Mouse (Mus musculus) neural tube, embryonic 13.5 days (tissue): ENCODE data around the gene Ryr1. TPM values are rescaled to one million over a fixed set of nuclear protein-coding genes. Genes with fewer than 3 reads are reported as not detected.
"Not testable (repeated sequence)": the region's sequence is repeated elsewhere in the genome, so short reads cannot be mapped to it uniquely, and the experiment has no call there.

Source experiments
- ATAC-seq: fragments of 200-750 bp; cut with Nextera tagmentation; 2 replicates; pipeline ENCODE4 v1.8.0; 2017; ENCODE audit warnings: low read depth, mild to moderate bottlenecking, moderate TSS enrichment, moderate library complexity
- H3K27ac ChIP-seq: fragments of 300-500 bp; sonication (generic); replicated peaks from 2 replicates; pipeline ENCODE4 v1.5.1; 2015; ENCODE audit warnings: moderate library complexity, mild to moderate bottlenecking, inconsistent platforms
- H3K27me3 ChIP-seq: fragments of 300-500 bp; sonication (generic); 2 replicates; pipeline ENCODE4 v1.6.1; 2015; ENCODE audit warnings: mild to moderate bottlenecking, inconsistent platforms
- H3K36me3 ChIP-seq: fragments of 300-500 bp; sonication (generic); 2 replicates; pipeline ENCODE4 v1.6.1; 2015; ENCODE audit warnings: mild to moderate bottlenecking, inconsistent platforms
- H3K4me1 ChIP-seq: fragments of 300-500 bp; sonication (generic); replicated peaks from 2 replicates; pipeline ENCODE4 v1.6.1; 2015; ENCODE audit warnings: inconsistent platforms
- H3K4me2 ChIP-seq: fragments of 300-500 bp; sonication (generic); 2 replicates; pipeline ENCODE4 v1.6.1; 2015; ENCODE audit warnings: inconsistent platforms, mild to moderate bottlenecking, moderate library complexity
- H3K4me3 ChIP-seq: fragments of 300-500 bp; sonication (generic); 2 replicates; pipeline ENCODE4 v1.5.1; 2015; ENCODE audit warnings: mild to moderate bottlenecking, inconsistent platforms
- H3K9ac ChIP-seq: fragments of 300-500 bp; sonication (generic); 2 replicates; pipeline ENCODE4 v1.6.1; 2015; ENCODE audit warnings: moderate library complexity, mild to moderate bottlenecking, inconsistent platforms
- H3K9me3 ChIP-seq: fragments of 300-500 bp; sonication (generic); 2 replicates; pipeline ENCODE4 v1.6.1; 2016; ENCODE audit warnings: inconsistent platforms
- WGBS: fragments of 180-500 bp; shearing (Covaris S2); methylation state at CpG from one replicate; pipeline ENCODE4 v1.1.7; 2015; 5-methylcytosine and 5-hydroxymethylcytosine counted together
- polyA plus RNA-seq: library from polyadenylated mRNA; unstranded; fragments of >200 nt; fragmentation: Nextera tagmentation; extraction: Ambion mirVana; gene quantifications from 2 replicates; pipeline ENCODE4 v1.2.1, GENCODE M21; 2015

The Ryr1 gene
- polyA plus RNA-seq, 1 experiment from 2014 or later: 6.3 TPM

GRCm38 (mm10) chr7:29162294-29162693, 37.3 kb upstream of the Ryr1 start:
- Histone ChIP-seq H3K4me3 (no peak overlapping the region), H3K9ac (no peak overlapping the region), H3K4me1 (no peaks in the 10 kb centered on the region), H3K27me3 (peaks cover 28% of the 10 kb centered on the region), H3K9me3 (no peaks in the 10 kb centered on the region), H3K4me2 (no peak overlapping the region), H3K27ac (no peak overlapping the region), H3K36me3 (peaks cover 40% of the 10 kb centered on the region)
- no peak for ATAC-seq
- 85% methylated on average over 5 of the region's 5 CpGs for WGBS

- Histone ChIP-seq H3K4me1 (peaks cover 6% of the 10 kb centered on the region), H3K36me3 (peaks cover 36% of the 10 kb centered on the region), H3K4me2 (no peak overlapping the region), H3K9me3 (no peaks in the 10 kb centered on the region), H3K9ac (no peak overlapping the region), H3K27me3 (peaks cover 28% of the 10 kb centered on the region), H3K27ac (no peak overlapping the region), H3K4me3 (no peak overlapping the region)
- no peak for ATAC-seq
- under 1% methylated on average over 5 of the region's 5 CpGs for WGBS
Measured at GRCm38 (mm10) chr7:29158264-29158663, 33.3 kb upstream of the Ryr1 start.

- H3K4me2 ChIP-seq: peak within 1 kb of the TSS; percentile 93
- peak within 1 kb of the TSS; percentile 95 for H3K27ac ChIP-seq
- peak within 1 kb of the TSS; percentile 85 for H3K9ac ChIP-seq
- H3K4me1 ChIP-seq: peaks cover 6% of the 10 kb centered on the region
- H3K4me3 ChIP-seq: peak within 1 kb of the TSS; percentile 80
- WGBS: 4% methylated on average over 65 of the region's 68 CpGs
- peaks cover 28% of the 10 kb centered on the region for H3K27me3 ChIP-seq
- peaks cover 17% of the 10 kb centered on the region for H3K36me3 ChIP-seq
- ATAC-seq: peak; percentile 91
- H3K9me3 ChIP-seq: no peaks in the 10 kb centered on the region
Measured at GRCm38 (mm10) chr7:29155838-29156782, 31.1 kb upstream of the Ryr1 start, which contains the start of gene Fam98c. Fam98c (minus strand) TSS chr7:29156234.

GRCm38 (mm10) chr7:29155196-29155837, 30.3 kb upstream of the Ryr1 start:
- H3K4me1 ChIP-seq: peaks cover 6% of the 10 kb centered on the region
- WGBS: 7% methylated on average over 36 of the region's 37 CpGs
- peak overlapping the region; percentile 95 for H3K27ac ChIP-seq
- peak; percentile 93 for ATAC-seq
- H3K9me3 ChIP-seq: no peaks in the 10 kb centered on the region
- H3K36me3 ChIP-seq: peaks cover 11% of the 10 kb centered on the region
- peaks cover 28% of the 10 kb centered on the region for H3K27me3 ChIP-seq
- peak overlapping the region; percentile 85 for H3K9ac ChIP-seq
- H3K4me2 ChIP-seq: peak overlapping the region; percentile 93
- H3K4me3 ChIP-seq: peak overlapping the region; percentile 80

GRCm38 (mm10) chr7:29154018-29154720, 29.2 kb upstream of the Ryr1 start:
- Histone ChIP-seq H3K4me2 (no peak overlapping the region), H3K27me3 (peaks cover 17% of the 10 kb centered on the region), H3K9ac (no peak overlapping the region), H3K27ac (no peak overlapping the region), H3K4me3 (no peak overlapping the region), H3K36me3 (peaks cover 11% of the 10 kb centered on the region), H3K4me1 (peaks cover 6% of the 10 kb centered on the region), H3K9me3 (no peaks in the 10 kb centered on the region)
- 96% methylated on average over 14 of the region's 14 CpGs for WGBS
- no peak for ATAC-seq

GRCm38 (mm10) chr7:29151486-29151885, 26.5 kb upstream of the Ryr1 start:
- Histone ChIP-seq H3K9ac (no peak overlapping the region), H3K4me2 (no peak overlapping the region), H3K27me3 (no peaks in the 10 kb centered on the region), H3K9me3 (no peaks in the 10 kb centered on the region), H3K27ac (no peak overlapping the region), H3K4me1 (peaks cover 6% of the 10 kb centered on the region), H3K4me3 (no peak overlapping the region), H3K36me3 (peaks cover 11% of the 10 kb centered on the region)
- 70% methylated on average over 10 of the region's 10 CpGs for WGBS
- ATAC-seq: no peak

GRCm38 (mm10) chr7:29148771-29149170, 23.8 kb upstream of the Ryr1 start:
- WGBS: 90% methylated on average over 15 of the region's 15 CpGs
- Histone ChIP-seq H3K4me2 (no peak overlapping the region), H3K36me3 (0 out of 2 replicates have a peak, but pooled peaks cover 5% of the 10 kb centered on the region), H3K4me3 (no peak overlapping the region), H3K9me3 (no peaks in the 10 kb centered on the region), H3K4me1 (no peaks in the 10 kb centered on the region), H3K27ac (no peak overlapping the region), H3K9ac (no peak overlapping the region), H3K27me3 (no peaks in the 10 kb centered on the region)
- no peak for ATAC-seq

- no peak overlapping the region for H3K9ac ChIP-seq
- H3K27ac ChIP-seq: no peak overlapping the region
- no peak overlapping the region for H3K4me3 ChIP-seq
- H3K4me2 ChIP-seq: no peak overlapping the region
- no peaks in the 10 kb centered on the region for H3K4me1 ChIP-seq
- no peak for ATAC-seq
- H3K9me3 ChIP-seq: no peaks in the 10 kb centered on the region
- WGBS: 83% methylated on average over 7 of the region's 7 CpGs
- H3K36me3 ChIP-seq: no peaks in the 10 kb centered on the region
- no peaks in the 10 kb centered on the region for H3K27me3 ChIP-seq
Measured at GRCm38 (mm10) chr7:29146625-29147367, 21.8 kb upstream of the Ryr1 start.

GRCm38 (mm10) chr7:29144006-29144405, 19.0 kb upstream of the Ryr1 start:
- no peaks in the 10 kb centered on the region for H3K4me1 ChIP-seq
- no peak overlapping the region for H3K9ac ChIP-seq
- no peak overlapping the region for H3K27ac ChIP-seq
- no peaks in the 10 kb centered on the region for H3K36me3 ChIP-seq
- H3K9me3 ChIP-seq: no peaks in the 10 kb centered on the region
- 88% methylated on average over 4 of the region's 4 CpGs for WGBS
- no peak overlapping the region for H3K4me2 ChIP-seq
- H3K27me3 ChIP-seq: no peaks in the 10 kb centered on the region
- H3K4me3 ChIP-seq: no peak overlapping the region
- ATAC-seq: no peak

- no peaks in the 10 kb centered on the region for H3K9me3 ChIP-seq
- H3K27ac ChIP-seq: no peak overlapping the region
- H3K27me3 ChIP-seq: peaks cover 9% of the 10 kb centered on the region
- no peak overlapping the region for H3K4me2 ChIP-seq
- H3K9ac ChIP-seq: no peak overlapping the region
- ATAC-seq: no peak
- H3K4me1 ChIP-seq: no peaks in the 10 kb centered on the region
- no peaks in the 10 kb centered on the region for H3K36me3 ChIP-seq
- WGBS: 87% methylated on average over 8 of the region's 8 CpGs
- no peak overlapping the region for H3K4me3 ChIP-seq
Measured at GRCm38 (mm10) chr7:29141416-29141815, 16.4 kb upstream of the Ryr1 start.

GRCm38 (mm10) chr7:29139237-29139636, 14.3 kb upstream of the Ryr1 start:
- H3K4me3 ChIP-seq, H3K36me3 ChIP-seq, H3K9me3 ChIP-seq, H3K9ac ChIP-seq, H3K4me2 ChIP-seq, ATAC-seq, H3K27ac ChIP-seq, H3K4me1 ChIP-seq: not testable (repeated sequence)
- H3K27me3 ChIP-seq: peaks cover 26% of the 10 kb centered on the region
- 92% methylated on average over 3 of the region's 4 CpGs for WGBS
